Mouse (Mus musculus) kidney, adult 2 months (tissue): ENCODE measurements around the gene Galnt4.

Experiments used
- CTCF ChIP-seq: fragments of 200-500 bp; conservative IDR thresholded peaks from 2 replicates; pipeline ENCODE4 v1.5.1; 2011; ENCODE audit warnings: low read depth, mild to moderate bottlenecking, control low read depth, low read length, moderate library complexity, mixed read lengths; ENCODE audit not compliant: insufficient read depth, insufficient read length
- POLR2A ChIP-seq: fragments of 200-500 bp; IDR thresholded peaks from one replicate; pipeline ENCODE4 v1.6.1; 2011; ENCODE audit warnings: low read depth, low read length, control low read depth

DNA sequence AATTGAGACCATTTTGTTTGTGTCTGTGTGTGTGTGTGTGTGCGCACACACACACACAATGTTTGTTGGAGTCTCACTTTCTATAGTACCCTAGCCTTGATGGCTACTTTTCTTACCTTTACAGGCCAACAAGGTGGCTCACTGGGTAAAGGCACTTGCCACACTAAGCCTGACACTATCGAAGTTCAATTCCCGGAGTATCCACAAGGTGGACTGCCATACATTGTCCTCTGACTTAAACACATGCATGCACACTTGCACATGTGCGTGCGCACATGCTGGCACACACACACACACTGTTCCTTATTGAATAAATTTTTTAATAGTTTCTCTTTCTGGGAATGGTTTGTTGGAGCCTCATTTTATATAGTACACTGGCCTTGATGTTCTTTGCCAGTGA, 48.8 kb downstream of the Galnt4 start:
- no peak for TF ChIP-seq CTCF
- no peak for TF ChIP-seq POLR2A
